Mouse (Mus musculus) T-helper 2 cell (primary cell): ENCODE results near the gene Zbtb9.

Experiments
- in situ Hi-C: fragments of 300-600 bp; cut with MboI, MseI; formaldehyde crosslinking; loops from one replicate; pipeline ENCODE4 v1.15.1; 2025; ENCODE audit warnings: high pct_unique_total_duplicates

Zbtb9 gene

GRCm38 (mm10) chr17:26947231-26948100 is 25.5 kb upstream of the Zbtb9 start:
- in situ Hi-C loops: no loop called here

- in situ Hi-C loops: no loop called here
Measured at GRCm38 (mm10) chr17:26948316-26949050, 24.5 kb upstream of the Zbtb9 start.

- in situ Hi-C loops: no loop called here
Measured at GRCm38 (mm10) chr17:26949051-26949577, 23.9 kb upstream of the Zbtb9 start.

GRCm38 (mm10) chr17:26949866-26950265 is 23.1 kb upstream of the Zbtb9 start:
- in situ Hi-C loops: no loop called here

GRCm38 (mm10) chr17:26950560-26951288 is 22.2 kb upstream of the Zbtb9 start:
- in situ Hi-C loops: no loop called here

GRCm38 (mm10) chr17:26951406-26951805 is 21.6 kb upstream of the Zbtb9 start:
- in situ Hi-C loops: no loop called here

GRCm38 (mm10) chr17:26951952-26952877 is 20.8 kb upstream of the Zbtb9 start:
- in situ Hi-C loops: no loop called here

GRCm38 (mm10) chr17:26953201-26953600 is 19.8 kb upstream of the Zbtb9 start:
- in situ Hi-C loops: no loop called here

GRCm38 (mm10) chr17:26953726-26954125 is 19.2 kb upstream of the Zbtb9 start:
- in situ Hi-C loops: no loop called here

- in situ Hi-C loops: no loop called here
Measured at GRCm38 (mm10) chr17:26956309-26956708, 16.7 kb upstream of the Zbtb9 start.

- in situ Hi-C loops: no loop called here
Measured at GRCm38 (mm10) chr17:26956895-26957294, 16.1 kb upstream of the Zbtb9 start.

GRCm38 (mm10) chr17:26957872-26958271 is 15.1 kb upstream of the Zbtb9 start:
- in situ Hi-C loops: no loop called here

- in situ Hi-C loops: no loop called here
Measured at GRCm38 (mm10) chr17:26958880-26959279, 14.1 kb upstream of the Zbtb9 start.

- in situ Hi-C loops: no loop called here
Measured at GRCm38 (mm10) chr17:26959815-26960214, 13.2 kb upstream of the Zbtb9 start.

GRCm38 (mm10) chr17:26961572-26962240 is 11.3 kb upstream of the Zbtb9 start:
- in situ Hi-C loops: no loop called here

GRCm38 (mm10) chr17:26966993-26967392 is 6.0 kb upstream of the Zbtb9 start:
- in situ Hi-C loops: loop anchor here (5.0 kb wide), 1 partner anchor 60 kb away; no protein-coding TSS in a partner anchor

- in situ Hi-C loops: loop anchor here (5.0 kb wide), 1 partner anchor 60 kb away; no protein-coding TSS in a partner anchor
Measured at GRCm38 (mm10) chr17:26967477-26967876, 5.5 kb upstream of the Zbtb9 start.

- in situ Hi-C loops: loop anchor here (5.0 kb wide), 1 partner anchor 61 kb away; no protein-coding TSS in a partner anchor
Measured at GRCm38 (mm10) chr17:26968200-26968611, 4.8 kb upstream of the Zbtb9 start.

GRCm38 (mm10) chr17:26969257-26969656 is 3.7 kb upstream of the Zbtb9 start:
- in situ Hi-C loops: loop anchor here (5.0 kb wide), 1 partner anchor 62 kb away; no protein-coding TSS in a partner anchor

- in situ Hi-C loops: no loop called here
Measured at GRCm38 (mm10) chr17:26970221-26970620, 2.7 kb upstream of the Zbtb9 start.
